Mouse (Mus musculus) layer of hippocampus, adult 18-20 months (tissue): ENCODE results near the gene Tmem120b. TPM values are rescaled to one million over a fixed set of nuclear protein-coding genes. Genes with fewer than 3 reads are reported as not detected.
"Not testable (repeated sequence)": the region's sequence is repeated elsewhere in the genome, so short reads cannot be mapped to it uniquely, and the experiment has no call there.

Experiments used
- DNase-seq, 2 experiments: peaks; one replicate each; pipeline ENCODE4 v3.0.0; 2022; ENCODE audit warnings: low spot score in 2 of 2
- total RNA-seq, 2 experiments: library from RNA; stranded (reverse); gene quantifications; 2 replicates each; pipeline ENCODE4 v1.2.3; 2021

Gene Tmem120b
- total RNA-seq, 2 experiments from 2014 or later, result 16.4 to 17.6 TPM

GRCm38 (mm10) chr5:123051736-123052135 lies 16.5 kb upstream of the Tmem120b start:
- no peak for DNase-seq

DNA sequence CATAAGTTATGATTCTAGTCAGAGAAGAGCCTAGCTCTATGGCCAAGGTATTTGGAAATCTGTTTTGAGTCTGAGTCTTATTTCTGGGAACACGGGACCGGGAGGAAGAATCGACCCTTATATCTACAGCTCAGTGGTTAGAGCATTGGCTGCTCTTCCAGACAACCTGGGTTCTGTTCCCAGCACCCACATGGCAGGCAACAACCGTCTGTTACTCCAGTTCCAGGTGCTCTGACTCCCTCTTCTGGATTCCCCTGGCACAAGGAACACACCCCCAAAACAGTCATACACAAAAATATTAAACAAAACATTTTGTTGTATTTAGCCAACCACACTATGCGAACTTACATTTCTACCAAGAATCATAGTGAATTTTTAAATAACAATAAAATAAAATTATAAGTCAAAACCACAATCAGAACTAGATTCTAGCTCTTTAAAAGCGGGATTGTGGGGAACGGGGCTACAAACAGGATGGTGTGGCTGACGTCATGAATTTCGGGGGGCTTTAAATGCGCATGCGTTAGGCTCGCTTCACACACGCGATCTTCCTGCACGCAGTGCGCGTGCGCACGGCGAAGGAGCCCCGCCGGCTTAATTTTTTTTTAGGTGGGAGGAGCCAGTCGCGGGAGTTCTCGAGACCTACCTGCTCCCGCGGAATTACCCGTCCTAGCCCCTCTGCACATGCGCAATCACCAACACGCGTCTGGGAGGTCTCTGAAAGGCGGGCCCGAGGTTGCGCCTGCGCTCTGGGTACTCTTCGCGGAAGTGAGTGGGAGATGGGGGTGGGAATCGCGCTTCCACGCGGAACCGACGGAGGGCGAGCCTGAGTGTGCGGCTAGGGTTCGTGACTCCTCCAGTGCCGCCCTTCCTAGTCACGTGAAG lies 10.6 kb upstream of the Tmem120b start:
- peak; percentile 99 to 100 for DNase-seq

GRCm38 (mm10) chr5:123058251-123059102 lies 9.7 kb upstream of the Tmem120b start:
- DNase-seq, result no peak

- peak in 1 of 2 experiments; percentile 53 for DNase-seq
These were observed 8.3 kb upstream of the Tmem120b start for GRCm38 (mm10) chr5:123059757-123060520.

DNA sequence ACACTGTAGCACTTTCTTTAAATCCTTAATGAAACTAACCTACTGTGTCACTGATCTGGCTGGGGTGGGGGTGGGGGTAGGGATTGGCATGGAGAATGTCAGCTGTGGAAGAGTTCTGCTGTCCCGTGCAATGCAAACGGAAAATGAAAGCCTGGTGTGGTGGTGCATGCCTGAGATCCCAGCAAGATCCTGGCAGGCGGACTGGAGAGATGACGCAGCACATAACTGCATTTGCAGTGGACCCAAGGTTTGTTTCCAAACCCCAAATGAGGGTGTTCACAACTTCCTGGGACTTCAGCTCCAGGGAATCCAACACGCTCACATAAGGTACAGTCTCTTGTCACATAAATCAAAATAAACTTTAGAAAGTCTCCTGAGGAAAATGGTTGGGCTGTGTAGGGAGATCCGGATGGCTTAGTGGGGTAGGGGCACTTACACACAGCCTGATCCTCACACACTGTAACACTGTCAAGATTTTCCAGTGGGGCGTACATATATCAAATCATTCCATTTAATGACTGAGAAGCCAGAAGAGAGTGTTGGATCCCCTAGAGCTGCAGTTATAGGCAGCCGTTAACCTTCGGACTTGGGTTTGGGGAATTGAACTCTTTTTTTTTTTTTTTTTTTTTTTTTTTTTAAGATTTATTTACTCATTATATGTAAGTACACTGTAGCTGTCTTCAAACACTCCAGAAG lies 7.4 kb upstream of the Tmem120b start:
- DNase-seq, result no peak

- not testable (repeated sequence) for DNase-seq
These were observed 6.8 kb upstream of the Tmem120b start for GRCm38 (mm10) chr5:123061402-123061749.

GRCm38 (mm10) chr5:123063141-123063540 lies 5.1 kb upstream of the Tmem120b start:
- DNase-seq, result no peak

DNA sequence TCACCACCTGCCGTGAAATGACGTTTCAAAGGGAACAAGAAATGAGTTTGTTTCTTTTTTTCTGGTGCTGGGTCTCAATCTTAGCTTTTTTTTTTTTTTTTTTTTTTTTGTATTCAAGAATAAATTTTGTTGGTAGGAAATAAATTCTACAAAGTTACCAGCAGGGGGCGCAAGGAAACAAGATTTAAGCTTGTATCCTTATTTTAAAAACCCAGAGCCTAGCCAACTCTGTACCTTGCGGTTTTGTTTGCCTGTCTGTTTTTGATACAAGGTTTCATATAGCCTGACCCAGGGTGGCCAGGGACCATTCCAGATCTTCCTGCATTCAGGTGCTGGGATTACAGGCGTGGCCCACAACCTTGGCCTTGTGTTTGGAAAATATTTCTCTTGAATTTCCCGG lies 4.0 kb upstream of the Tmem120b start:
- DNase-seq, result peak; percentile 48 to 54

- no peak for DNase-seq
These were observed 720 bp upstream of the Tmem120b start for GRCm38 (mm10) chr5:123067395-123067995.

DNA sequence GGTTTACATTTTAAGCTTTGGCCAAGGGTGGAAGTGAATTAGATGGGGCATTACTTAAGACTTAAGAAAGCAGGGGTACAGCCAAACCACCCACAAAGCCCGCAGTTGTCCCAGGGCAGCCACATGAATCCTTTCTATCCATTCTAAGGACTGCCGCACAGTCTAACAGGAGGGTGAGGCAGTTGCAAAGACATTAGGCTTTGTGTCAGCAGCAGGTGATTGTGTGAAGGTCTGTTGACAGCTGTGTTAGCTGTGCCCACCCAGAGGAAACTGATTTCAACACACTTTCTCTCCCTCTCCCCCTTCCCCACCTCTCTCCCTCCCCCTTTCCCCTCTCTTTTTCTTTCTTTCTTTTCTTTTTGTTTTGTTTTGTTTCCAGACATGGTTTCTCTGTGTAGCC lies 499 bp downstream of the Tmem120b start:
- no peak for DNase-seq

DNA sequence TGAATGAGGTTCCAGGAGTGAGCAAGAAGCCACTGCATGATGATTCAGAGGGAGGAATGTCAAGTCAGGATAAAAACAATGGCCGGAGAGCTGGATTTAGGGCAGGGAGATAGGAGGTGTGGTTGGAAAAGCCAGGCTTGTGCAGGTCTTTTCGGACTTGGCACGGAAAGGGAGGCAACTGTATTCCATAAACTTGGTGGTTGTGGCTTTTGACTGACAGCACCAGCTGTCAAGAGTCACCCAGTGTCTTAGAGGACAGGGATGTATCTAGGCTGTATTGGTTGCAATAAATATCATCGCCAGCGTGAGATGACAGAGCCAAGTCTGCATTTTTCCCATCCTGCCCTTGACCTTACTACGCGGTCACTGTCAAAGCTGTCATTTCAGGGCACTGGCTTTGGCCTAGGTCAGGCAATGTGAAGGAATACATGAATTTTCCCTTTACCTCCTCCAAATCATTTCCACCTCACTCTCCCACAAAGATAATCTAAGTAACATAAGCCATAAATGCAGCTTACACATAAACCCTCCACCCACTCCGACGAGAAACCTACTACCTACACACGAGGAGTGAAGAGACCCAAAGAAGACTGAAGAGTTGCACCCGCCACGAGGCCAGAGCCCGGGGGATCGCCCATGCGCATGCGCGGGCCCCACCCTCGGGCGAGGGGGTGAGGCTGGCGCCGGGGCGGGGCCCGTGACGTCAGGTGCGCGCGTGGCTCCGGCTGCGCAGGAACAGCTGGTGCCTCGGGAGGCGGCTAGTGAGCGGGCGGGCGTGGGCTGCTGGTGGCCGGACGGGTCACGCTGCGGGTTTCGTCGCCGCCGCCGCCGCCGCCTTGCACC lies 7.6 kb downstream of the Tmem120b start:
- DNase-seq, result peak; percentile 90 to 92

DNA sequence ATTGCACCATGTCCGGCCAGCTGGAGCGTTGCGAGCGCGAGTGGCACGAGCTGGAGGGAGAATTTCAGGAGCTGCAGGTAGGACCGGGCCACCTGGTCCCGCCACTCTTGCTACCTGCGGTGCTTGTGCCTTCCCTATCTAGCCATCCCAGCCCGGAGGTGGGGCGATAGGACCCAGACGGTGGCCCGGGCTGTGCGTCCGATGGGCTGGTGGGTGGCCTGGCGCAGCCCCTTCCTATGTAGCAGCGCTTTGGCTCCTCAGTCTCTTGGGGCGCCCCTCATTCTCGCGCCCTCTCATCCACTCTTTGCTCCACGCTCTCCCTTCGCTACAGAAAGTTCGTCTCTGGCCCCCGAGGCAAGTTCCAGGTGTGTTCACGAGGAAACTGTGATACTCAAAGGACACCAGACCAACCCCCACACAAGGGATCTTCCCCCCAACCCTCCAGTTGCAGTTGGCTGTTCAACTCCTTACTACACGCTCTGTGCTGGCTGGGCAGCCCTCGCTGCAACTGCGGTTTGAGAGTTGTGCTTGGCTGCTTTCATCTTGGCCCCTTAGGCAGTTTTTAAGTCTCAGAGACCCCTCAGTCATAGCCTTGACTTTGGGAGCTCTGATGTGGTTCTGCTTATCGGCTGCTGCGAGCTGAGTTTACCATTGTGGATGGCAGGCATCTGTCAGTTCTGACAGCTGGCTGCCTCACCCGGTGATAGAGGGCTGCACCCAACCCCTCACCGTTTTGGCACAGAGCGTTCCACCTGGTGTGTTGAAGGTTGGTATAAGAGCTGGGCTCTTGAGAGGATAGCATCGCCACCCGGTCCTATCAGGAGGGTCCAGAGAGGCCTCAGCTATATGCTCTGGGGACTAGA lies 8.4 kb downstream of the Tmem120b start:
- DNase-seq, result no peak

DNA sequence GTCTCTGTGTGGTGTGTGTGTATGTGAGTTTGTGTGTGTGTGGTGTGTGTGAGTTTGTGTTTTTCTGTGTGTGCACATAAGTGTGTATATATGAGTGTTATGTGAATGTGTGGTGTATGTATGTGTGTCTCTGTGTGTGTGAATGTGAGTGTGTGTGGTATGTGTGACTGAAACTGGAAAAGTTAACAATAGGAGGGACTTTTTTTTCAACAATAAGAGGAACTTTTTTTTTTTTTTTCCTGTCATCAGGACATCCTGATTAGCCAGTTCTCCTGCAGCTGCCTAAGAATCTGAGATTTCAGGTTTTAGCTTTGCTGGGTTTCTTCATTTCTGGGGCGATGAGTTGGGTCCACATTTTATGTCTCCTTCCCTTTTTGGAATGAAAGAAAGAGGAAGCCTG lies 11.4 kb downstream of the Tmem120b start:
- DNase-seq, result no peak

DNA sequence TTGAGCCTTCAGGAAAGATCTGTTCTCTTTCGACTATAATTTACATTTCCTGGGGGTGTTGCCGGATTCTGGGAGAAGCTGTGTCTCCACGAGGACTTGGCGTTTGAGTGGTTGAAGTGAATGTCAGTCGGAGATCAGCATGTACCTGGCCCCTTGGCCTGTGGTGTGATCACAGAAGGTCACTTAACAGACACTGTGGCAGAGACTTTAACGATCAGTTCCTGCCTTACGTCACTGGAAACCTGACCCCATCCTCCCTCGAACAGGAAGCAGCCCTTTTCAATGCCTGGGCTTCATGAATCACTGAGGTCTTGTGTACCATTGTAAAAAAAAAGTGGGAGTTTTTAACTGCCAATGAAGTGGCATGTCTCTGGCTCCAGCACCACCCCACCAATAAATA lies 11.8 kb downstream of the Tmem120b start:
- no peak for DNase-seq

DNA sequence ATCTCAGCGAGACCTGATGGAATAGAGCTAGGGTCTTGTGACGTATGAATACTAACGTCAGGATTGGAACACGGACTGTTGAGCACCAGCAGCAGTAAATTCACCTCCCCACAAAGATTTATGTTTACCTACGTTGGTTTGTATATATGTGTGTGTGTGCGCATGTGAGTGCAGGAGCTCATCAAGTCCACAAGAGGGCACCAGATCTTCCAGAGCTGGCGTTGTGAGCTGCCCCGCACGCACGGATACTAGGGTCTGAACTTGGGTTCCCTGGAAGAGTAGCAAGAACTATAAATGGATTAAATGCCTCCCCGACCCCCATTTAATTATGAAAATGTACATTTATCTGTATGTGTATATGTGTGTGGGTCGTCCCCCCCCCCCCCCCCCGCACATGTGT lies 12.3 kb downstream of the Tmem120b start:
- no peak for DNase-seq

DNA sequence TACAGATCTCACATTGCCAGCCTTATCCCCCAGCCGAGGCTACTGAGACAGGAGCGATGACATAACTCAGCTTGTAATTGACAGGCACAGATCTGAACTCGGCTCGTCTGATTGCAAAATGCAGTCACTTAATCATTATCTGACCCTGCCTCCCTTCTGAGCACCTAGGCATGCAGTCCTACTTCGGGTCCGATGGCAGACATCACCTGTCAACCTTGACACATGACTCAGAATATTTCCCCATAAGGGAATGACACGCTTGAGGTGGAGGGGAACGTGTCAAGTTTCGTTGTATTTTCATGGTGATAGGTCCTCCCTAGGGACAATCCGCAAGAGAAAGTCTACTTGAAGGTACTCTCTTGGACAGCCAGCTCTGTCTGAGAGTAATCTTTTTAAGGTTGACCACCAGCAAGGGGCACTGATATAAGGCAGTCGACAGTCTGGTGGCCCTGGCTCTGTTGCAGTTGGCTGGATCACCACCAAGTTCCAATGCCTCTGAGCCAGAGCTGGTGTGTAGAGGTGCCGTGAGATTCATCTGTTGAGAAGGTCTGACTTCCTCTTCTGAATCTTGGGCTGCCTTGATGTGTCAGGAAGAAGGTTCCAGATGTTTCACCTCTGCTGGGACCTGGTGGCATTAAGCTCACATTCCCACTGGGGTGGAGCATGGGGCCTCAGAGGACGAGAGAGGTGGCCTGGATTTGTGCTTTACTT lies 15.3 kb downstream of the Tmem120b start:
- no peak for DNase-seq

DNA sequence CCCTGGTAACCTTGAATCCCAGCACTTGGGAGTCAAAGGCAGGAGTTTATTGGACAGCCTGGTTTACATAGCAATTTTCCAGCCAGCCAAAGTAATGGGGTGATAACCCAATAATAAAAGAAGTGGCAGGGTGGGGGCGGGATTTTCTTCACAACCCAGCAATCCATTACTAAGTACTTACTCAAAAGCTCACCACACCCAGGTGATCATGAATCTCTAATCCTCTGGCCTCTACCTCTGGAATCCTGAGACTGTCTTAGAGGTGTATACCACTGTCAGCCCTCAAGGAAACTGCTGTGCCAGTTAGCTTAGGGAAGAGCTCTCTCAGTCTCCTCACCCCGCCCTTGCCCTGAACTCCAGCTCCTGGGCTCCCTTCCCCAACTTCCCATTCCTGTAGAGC lies 18.3 kb downstream of the Tmem120b start:
- DNase-seq, result no peak

DNA sequence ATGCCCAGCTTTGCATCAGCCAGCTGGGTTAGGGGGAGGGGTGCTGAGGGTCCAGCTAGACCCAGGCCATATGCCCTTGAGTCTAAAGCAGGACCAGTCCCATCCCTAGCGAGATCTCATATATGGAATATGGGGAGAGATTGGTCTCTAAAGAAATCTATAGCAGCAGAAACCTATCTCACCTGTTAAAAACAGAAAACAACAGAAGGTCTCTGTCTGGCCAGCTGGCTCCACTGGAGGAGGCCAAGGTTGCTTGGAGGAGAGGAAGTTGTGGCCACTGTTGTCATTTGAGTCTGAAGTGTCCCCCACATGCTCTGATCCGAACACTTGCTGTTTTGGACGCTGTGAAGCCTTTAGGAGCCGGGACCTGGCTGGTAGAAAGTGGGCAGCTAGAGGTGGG lies 20.6 kb downstream of the Tmem120b start:
- no peak for DNase-seq
